Mouse (Mus musculus): ENCODE results near the gene Tecpr2. TPM values are rescaled to one million over a fixed set of nuclear protein-coding genes. Genes with fewer than 3 reads are reported as not detected.
A peak's percentile ranks its signal among the peaks of the same experiment; 100 is the strongest.

The Tecpr2 gene
- polyA plus RNA-seq, 1 experiment from 2014 or later: 8.3 TPM

DNA sequence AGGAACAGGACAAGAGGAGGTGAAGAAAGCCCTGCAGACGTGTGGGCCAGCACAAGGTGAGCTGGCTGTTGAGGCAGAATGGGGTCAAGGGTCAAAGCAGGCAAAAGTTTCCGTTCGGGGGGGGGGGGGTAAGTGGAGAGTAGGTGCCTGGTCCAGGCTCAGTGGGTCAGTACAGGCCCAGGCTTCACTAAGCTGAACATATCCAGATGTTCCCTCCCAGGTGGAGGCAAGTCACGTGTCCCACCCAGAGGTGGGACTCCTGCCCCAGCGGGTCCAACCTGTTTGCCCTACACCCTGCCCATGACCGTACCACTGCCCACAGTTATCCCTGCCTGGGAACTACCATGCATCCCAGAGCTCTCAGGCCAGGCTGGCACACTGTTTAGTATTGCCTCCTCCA lies 116.7 kb downstream of the Tecpr2 start:
- no peak overlapping the region for H3K27ac ChIP-seq
- H3K4me3 ChIP-seq (replicated peaks): no peak overlapping the region
- H3K4me2 ChIP-seq: no peak overlapping the region
- no peaks in the 10 kb centered on the region for H3K27me3 ChIP-seq
- H3K36me3 ChIP-seq (replicated peaks): no peaks in the 10 kb centered on the region
- no peak overlapping the region for H3K9ac ChIP-seq
- H3K9me3 ChIP-seq: no peaks in the 10 kb centered on the region
- 72% methylated on average over 6 of the region's 6 CpGs for WGBS
- no peak for ATAC-seq (ENCODE audit: low FRiP score)
- H3K4me1 ChIP-seq: peaks cover 17% of the 10 kb centered on the region; the same call in 1 of the 2 replicates

DNA sequence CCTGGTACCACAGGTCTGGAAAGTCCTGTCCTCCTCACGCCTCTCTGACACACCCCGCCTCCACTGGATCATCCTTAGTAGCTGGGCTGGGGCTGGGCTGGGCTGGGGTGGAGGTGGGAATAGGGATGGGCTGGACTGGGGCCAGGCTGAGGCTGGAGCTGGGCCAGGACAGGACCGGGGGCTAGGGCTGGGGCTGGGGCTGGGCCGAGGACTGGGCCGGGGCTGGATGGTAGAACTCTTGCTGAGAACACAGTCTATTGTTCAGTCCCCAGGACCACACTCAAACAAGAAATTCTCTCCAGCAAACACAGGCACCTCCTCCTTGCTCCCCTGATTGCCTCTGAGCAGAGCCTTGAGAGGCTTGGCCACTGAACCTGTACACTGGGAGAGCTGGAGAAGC lies 117.3 kb downstream of the Tecpr2 start:
- H3K9me3 ChIP-seq: no peaks in the 10 kb centered on the region
- no peak for ATAC-seq (ENCODE audit: low FRiP score)
- no peak overlapping the region for H3K4me3 ChIP-seq (replicated peaks)
- H3K27me3 ChIP-seq: no peaks in the 10 kb centered on the region
- peaks cover 17% of the 10 kb centered on the region; the same call in 1 of the 2 replicates for H3K4me1 ChIP-seq
- 60% methylated on average over 5 of the region's 5 CpGs for WGBS
- no peak overlapping the region for H3K4me2 ChIP-seq
- H3K27ac ChIP-seq: 0 out of 2 replicates have a peak overlapping the region, but pooled peaks have one; percentile 13
- no peak overlapping the region for H3K9ac ChIP-seq
- H3K36me3 ChIP-seq (replicated peaks): no peaks in the 10 kb centered on the region

DNA sequence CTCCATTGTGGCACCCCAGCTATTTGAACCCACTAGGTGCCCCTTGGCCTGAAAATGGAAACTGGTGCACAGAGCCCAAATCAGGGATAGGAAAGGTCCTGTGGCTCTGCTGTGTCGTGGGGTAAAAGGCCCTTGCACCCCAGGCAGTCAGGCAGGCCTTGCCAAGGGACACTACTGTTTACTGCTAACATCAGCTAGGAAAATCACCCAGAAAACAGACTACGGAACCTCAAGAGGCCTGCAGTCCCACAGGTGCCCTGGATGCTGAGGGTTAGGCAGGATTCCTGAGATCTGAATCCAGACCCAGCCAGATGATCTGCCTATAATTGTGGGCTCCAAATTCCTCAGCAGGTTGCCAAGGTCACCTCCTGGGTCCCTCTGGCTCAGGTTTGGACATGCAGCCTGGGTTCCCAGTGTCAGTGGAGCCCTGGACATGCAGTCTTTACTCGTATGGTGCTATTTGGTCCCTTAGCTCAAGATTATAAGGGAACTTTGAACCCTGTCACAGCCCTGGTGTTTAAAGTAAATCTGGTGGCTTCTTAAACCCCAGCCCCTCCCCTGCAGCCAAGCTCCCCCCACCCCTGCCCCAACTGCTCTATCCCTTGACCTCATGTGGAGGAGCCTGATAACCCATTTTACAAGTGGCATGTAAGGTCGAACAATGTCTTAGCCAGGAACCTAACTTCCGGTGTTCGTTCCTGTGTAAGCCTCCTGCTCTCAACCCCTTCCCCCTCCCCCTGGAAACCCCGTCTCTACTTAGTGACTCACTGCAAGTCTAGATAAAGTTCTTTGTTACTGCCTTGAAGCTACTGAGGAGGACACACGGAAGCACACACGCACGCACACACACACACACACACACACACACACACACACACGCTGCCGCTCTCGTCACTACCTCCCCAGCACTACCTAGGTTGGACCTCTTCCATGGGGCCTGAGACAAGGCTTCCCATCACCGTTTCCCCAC lies 118.4 kb downstream of the Tecpr2 start:
- H3K9ac ChIP-seq: no peak overlapping the region
- ATAC-seq (ENCODE audit: low FRiP score): no peak
- peaks cover 17% of the 10 kb centered on the region; the same call in 1 of the 2 replicates for H3K4me1 ChIP-seq
- no peaks in the 10 kb centered on the region for H3K36me3 ChIP-seq (replicated peaks)
- WGBS: 75% methylated on average over 14 of the region's 14 CpGs
- no peak overlapping the region for H3K4me3 ChIP-seq (replicated peaks)
- no peaks in the 10 kb centered on the region for H3K9me3 ChIP-seq
- H3K27ac ChIP-seq: no peak overlapping the region
- no peaks in the 10 kb centered on the region for H3K27me3 ChIP-seq
- no peak overlapping the region for H3K4me2 ChIP-seq

DNA sequence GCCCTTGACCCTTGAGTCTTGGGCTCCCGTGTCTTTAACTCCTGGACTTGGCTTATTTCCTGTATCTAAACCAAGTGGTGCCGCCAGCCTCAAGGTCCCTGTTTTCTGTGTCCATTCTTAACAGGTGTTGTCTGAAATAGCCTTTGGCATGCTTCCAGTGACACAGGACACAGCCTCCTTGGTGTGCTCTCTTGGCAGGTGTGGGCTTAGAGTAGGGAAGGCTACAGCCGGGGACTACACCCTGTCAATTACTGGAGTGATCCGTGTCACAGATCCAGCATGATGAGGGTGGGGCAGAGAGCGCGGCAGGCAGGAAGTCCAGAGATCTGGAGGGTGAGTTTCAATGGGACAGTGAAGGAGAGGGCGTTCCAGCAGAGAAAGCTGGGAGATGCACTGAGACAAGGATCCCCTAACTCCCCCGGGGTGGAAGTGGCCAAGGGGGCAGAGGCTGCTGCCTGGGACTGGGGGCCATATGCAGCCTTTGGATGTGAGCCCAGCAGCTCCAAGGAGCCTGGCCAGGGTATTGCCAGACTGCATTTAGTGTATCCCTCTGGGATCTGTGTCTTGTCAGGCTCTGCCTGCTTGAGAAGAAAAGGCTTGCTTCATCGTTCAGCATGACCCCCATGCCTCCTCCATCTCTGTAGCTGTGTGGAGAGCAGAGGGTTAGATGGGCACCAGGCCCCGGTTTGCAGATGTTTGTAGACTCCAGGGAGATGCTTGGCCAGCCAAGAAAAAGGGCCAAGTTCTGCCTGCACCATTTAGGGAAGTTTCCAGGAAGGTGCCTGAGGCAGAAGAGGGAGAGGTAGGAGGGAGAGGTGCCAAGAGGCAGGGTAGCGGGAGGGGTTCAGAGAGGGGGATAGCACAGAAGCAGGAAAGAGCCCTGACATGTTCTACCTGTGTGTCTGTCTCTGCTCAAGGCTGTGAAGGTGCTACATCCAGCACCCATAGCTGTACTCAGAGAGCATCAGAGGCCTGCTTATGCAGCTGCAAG lies 119.7 kb downstream of the Tecpr2 start:
- peaks cover 17% of the 10 kb centered on the region; the same call in 1 of the 2 replicates for H3K4me1 ChIP-seq
- no peaks in the 10 kb centered on the region for H3K9me3 ChIP-seq
- WGBS: 82% methylated on average over 11 of the region's 11 CpGs
- ATAC-seq (ENCODE audit: low FRiP score): no peak
- no peaks in the 10 kb centered on the region for H3K36me3 ChIP-seq (replicated peaks)
- no peak overlapping the region for H3K27ac ChIP-seq
- H3K27me3 ChIP-seq: no peaks in the 10 kb centered on the region
- H3K4me2 ChIP-seq: no peak overlapping the region
- no peak overlapping the region for H3K9ac ChIP-seq
- H3K4me3 ChIP-seq (replicated peaks): no peak overlapping the region

DNA sequence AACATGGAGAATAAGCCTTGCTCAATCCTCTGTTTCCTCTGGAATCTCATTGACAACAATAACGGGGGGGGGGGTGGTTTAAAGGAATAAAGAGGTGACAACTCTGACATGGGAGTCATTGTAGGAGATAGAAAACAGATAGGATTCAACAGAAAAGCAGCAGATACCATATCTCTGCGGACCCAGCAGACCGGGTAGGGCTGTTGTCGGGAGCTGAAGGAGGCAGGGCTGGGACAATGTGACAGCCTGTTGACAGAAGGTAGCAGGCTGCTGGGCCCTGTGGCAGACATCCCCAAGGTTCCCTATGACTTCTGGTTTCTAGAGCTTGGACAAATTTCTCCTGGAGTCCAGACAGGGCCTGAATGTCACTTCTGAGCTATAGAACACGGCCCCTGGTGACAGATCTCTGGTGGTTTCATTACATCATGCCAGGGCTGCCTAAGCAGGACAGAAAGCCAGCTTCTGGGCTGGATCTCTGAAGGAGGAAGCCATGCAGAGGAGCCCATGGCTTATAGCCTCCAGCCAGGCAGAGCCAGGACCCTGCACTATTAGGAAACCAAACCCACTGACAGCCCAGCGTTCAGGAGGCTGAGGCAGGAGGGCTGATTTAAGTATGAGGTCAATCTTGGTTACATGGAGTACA lies 120.7 kb downstream of the Tecpr2 start:
- 76% methylated on average over 6 of the region's 6 CpGs for WGBS
- Histone ChIP-seq H3K9me3 (no peaks in the 10 kb centered on the region), H3K27me3 (no peaks in the 10 kb centered on the region), H3K4me3 (replicated peaks) (no peak overlapping the region), H3K27ac (no peak overlapping the region), H3K4me1 (peaks cover 17% of the 10 kb centered on the region; the same call in 1 of the 2 replicates), H3K36me3 (replicated peaks) (no peaks in the 10 kb centered on the region), H3K9ac (no peak overlapping the region), H3K4me2 (no peak overlapping the region)
- ATAC-seq (ENCODE audit: low FRiP score): no peak

DNA sequence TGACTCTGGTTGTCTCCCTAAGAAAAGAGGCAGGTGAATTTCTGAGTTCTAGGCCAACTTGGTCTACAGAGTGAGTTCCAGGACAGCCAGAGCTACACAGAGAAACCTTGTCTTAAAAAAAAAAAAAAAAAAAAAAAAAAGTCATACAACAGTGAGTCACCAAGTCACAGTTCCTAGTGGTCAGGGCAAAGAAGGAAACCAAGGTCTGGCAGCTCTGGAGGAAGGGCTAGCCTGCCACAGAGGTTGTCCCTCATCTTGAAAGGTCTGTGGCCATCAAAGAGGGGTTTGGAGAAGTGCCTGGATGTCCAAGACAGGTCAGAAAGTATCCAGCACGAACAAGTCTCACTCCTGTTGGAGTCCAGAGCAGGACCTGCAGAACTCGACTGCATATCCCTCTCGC lies 127.7 kb downstream of the Tecpr2 start:
- Histone ChIP-seq H3K9me3 (no peaks in the 10 kb centered on the region), H3K36me3 (replicated peaks) (no peaks in the 10 kb centered on the region), H3K4me2 (no peak overlapping the region), H3K9ac (no peak overlapping the region), H3K27ac (no peak overlapping the region), H3K4me3 (replicated peaks) (no peak overlapping the region), H3K27me3 (no peaks in the 10 kb centered on the region), H3K4me1 (no peaks in the 10 kb centered on the region)
- no peak for ATAC-seq (ENCODE audit: low FRiP score)
- WGBS: 87% methylated on average over 3 of the region's 3 CpGs

DNA sequence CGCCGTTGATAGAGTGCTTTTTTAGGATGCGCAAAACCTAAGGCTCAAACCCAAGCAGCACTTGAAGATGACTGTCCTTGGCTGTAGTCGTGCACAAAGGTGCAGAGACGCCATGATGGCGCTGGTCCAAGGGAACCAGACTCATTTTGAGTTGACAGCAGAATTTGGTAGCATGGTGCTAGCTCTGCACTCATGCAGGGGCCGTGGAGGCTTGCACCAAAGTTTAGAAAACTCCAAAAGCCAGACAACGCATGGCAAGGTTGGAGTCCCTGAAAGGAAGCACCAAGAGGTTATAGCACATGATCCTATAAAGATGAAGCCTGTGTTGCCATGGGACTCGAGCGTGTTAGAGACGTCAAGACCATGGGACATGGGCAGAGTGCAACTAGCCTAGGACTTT lies 129.0 kb downstream of the Tecpr2 start:
- H3K4me2 ChIP-seq: no peak overlapping the region
- ATAC-seq (ENCODE audit: low FRiP score): no peak
- no peak overlapping the region for H3K9ac ChIP-seq
- no peaks in the 10 kb centered on the region for H3K4me1 ChIP-seq
- no peaks in the 10 kb centered on the region for H3K36me3 ChIP-seq (replicated peaks)
- H3K4me3 ChIP-seq (replicated peaks): no peak overlapping the region
- 93% methylated on average over 11 of the region's 11 CpGs for WGBS
- H3K27me3 ChIP-seq: no peaks in the 10 kb centered on the region
- no peaks in the 10 kb centered on the region for H3K9me3 ChIP-seq
- H3K27ac ChIP-seq: no peak overlapping the region

DNA sequence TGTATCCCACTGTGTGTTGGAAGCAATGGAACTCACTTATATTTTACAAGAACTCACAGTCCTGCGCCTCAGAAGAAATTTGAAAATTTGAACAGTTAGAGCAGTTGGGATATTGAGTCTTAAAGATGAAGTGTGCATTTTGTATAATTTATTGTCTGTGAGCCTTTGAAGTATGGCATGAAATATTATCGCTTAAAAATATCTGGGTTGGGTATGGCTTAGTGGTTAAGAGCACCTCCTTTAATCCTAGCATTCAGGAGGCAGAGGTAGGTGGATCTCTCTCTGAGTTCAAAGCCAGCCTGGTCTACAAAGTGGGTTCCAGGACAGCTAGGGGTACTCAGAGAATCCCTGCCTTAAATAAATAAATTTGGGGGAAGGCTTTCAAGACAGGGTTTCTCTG lies 130.0 kb downstream of the Tecpr2 start:
- Histone ChIP-seq H3K4me3 (replicated peaks) (no peak overlapping the region), H3K27me3 (no peaks in the 10 kb centered on the region), H3K27ac (no peak overlapping the region), H3K4me1 (no peaks in the 10 kb centered on the region), H3K9me3 (no peaks in the 10 kb centered on the region), H3K4me2 (no peak overlapping the region), H3K36me3 (replicated peaks) (no peaks in the 10 kb centered on the region), H3K9ac (no peak overlapping the region)
- WGBS: 91% methylated on average over 2 of the region's 2 CpGs
- ATAC-seq (ENCODE audit: low FRiP score): no peak

DNA sequence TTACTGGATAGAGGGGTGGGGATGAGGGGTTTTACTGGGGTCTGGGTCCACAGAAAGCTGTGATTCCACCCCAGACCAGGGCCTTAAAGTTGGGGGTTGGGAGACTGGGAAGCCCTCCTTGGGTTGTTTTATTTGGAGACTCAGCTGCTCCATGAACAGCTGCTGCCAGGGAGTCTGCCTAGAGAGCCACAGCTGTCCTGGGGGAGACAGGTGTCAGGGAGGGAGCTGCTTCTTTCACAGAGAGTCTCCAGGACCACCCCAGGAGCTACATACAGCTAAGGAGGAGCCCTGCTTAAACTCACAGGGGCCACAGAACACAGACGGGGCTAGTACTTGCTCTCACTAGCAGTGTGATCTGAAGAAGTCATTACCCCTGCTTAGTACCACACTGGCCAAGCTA lies 132.1 kb downstream of the Tecpr2 start:
- Histone ChIP-seq H3K4me1 (no peaks in the 10 kb centered on the region), H3K9me3 (no peaks in the 10 kb centered on the region)
- no peak for ATAC-seq (ENCODE audit: low FRiP score)

DNA sequence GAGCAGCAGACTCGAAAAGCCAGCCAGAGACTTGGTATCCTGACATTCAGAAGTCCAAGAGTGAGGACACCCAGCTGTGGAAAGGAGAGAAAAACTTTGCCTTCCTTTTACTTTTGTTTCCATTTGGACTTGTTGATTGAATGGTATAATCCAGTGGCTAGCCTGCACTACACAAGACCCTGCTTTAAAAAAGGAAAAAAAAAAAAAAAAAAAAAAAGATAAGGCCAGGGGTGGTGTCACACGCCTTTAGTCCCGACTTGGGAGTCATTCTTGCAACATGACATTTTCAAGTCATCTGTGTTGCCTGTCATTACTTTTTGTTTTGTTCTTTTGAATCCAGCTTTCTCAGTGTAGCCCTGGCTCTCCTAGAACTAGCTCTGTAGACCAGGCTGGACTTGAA lies 132.5 kb downstream of the Tecpr2 start:
- 67% methylated on average over 3 of the region's 3 CpGs for WGBS
- H3K36me3 ChIP-seq (replicated peaks): no peaks in the 10 kb centered on the region
- H3K4me1 ChIP-seq: no peaks in the 10 kb centered on the region
- no peak overlapping the region for H3K27ac ChIP-seq
- ATAC-seq (ENCODE audit: low FRiP score): no peak
- H3K9me3 ChIP-seq: no peaks in the 10 kb centered on the region
- no peak overlapping the region for H3K4me2 ChIP-seq
- no peak overlapping the region for H3K4me3 ChIP-seq (replicated peaks)
- no peak overlapping the region for H3K9ac ChIP-seq
- H3K27me3 ChIP-seq: no peaks in the 10 kb centered on the region

More for the DNA sequence above, 132.1 kb downstream of the Tecpr2 start:
- H3K4me3 ChIP-seq (replicated peaks): no peak overlapping the region
- no peaks in the 10 kb centered on the region for H3K27me3 ChIP-seq
- no peak overlapping the region for H3K27ac ChIP-seq
- H3K4me2 ChIP-seq: no peak overlapping the region
- 23% methylated on average over 1 of the region's 1 CpGs for WGBS
- no peaks in the 10 kb centered on the region for H3K36me3 ChIP-seq (replicated peaks)
- no peak overlapping the region for H3K9ac ChIP-seq

Data from forebrain, embryonic 12.5 days (tissue).